Mouse (Mus musculus) heart, adult 10 weeks (tissue): ENCODE data around the gene Ncbp3. TPM values are rescaled to one million over a fixed set of nuclear protein-coding genes. Genes with fewer than 3 reads are reported as not detected.

Experiments used
- polyA plus RNA-seq: library from polyadenylated mRNA; stranded (reverse); fragments of 350-450 nt; fragmentation: Illumina TruSeq; extraction: RNeasy Lipid Tissue Mini Kit (QIAGEN cat#74804); gene quantifications from one replicate; pipeline ENCODE4 v1.2.3, GENCODE M21; 2014; ENCODE audit warnings: low read depth, low replicate concordance

Gene Ncbp3
- 4.4 TPM for polyA plus RNA-seq

DNA sequence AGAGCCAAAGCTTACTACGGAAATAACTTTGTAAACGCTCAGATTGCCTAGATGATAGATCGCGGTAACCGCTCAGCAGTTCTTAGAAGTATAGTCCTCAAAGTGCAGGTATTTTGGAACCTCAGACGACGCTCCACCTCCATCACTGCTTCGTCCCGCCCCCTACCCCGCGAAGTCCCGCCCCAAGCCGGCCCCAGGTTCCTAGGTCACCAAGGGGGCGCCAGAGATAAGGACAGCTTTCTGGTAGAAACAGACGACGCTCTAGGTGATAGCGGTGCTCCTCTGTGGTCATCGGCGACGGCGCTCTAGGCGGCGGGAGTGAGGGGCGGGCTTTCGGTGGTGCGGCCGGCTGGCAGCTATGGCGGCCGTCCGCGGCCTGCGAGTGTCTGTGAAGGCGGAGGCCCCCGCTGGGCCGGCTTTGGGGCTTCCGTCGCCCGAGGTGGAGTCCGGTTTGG lies at the start of gene Ncbp3:
Gene Ncbp3 (plus strand): TSS at position 242 of the 455 bp plus-strand sequence.

DNA sequence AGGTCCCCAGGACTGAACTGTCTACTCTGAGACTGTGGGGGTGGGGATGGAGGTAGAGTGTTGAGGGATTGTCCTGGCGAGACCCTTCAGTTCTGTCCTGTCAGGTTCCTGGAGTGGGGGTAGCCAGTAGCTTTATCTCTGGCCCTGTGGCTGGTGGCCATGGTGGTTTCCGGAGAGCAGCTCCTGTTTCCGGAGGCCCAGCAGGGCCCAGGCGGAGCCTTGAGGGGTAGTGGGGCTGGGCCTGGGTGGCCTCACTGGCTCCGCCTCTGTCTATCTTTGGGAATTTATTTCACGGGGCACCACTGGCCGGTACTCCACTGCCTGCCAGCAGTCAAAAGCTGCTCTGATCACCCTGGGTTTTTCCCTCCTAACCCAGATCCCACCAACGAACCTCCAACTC lies 48.8 kb upstream of the Ncbp3 start, which contains the start of gene P2rx1:
Gene P2rx1 (plus strand): TSS at position 333 of the 400 bp plus-strand sequence.

DNA sequence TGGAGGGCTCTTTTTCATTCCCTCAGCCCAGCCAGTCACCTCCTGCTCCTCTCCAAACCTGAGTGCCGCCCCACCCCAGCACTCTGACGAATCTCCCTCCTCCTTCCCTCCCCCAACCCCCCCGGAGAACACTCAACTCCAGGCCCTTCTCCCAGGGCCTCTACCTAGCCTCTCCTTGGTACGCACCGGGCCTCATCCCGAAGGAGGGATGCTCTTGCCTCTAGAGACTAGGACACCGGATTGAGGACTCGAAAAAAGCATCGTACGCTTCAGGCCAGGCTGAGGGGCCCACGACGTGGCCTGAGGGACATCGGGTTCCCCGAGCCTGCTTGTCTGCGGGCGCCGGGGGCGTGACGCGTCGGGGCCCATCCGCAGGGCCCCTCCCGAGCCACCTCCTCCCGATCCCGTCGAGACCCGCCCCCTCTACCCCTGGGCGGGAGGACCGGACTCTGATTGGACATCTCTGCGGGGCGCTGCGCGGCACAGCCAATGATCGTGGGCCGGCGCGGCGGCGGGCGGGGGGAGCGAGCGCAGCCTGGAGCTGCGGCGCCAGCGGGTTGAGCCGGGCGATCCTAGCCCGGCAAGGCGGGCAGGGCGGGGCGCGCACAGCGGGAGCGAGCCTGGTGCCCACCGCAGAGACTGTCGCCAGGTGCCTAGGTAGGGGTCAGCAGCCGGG lies 29.0 kb upstream of the Ncbp3 start, which contains the start of gene Camkk1:
Gene Camkk1 (plus strand): TSS at position 538 of the 676 bp plus-strand sequence.

DNA sequence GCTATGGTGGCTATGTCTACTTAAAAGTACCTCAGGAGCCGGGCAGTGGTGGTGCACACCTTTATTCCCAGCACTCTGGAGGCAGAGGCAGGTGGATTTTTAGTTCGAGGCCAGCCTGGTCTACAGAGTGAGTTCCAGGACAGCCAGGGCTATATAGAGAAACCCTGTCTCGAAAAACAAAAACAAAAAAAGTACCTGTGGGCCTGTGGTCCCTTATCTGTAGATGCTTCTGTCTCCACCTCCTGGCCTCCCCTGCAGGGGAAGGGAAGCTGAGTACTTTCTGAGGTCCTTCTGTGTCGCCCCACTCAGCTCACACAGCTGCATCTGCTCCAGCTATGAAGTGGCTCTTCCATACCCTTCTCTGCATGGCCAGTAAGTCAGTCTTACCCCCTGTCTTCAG lies 42.7 kb downstream of the Ncbp3 start, which contains the start of gene Itgae:
Gene Itgae (plus strand): TSS at position 301 of the 400 bp plus-strand sequence.

DNA sequence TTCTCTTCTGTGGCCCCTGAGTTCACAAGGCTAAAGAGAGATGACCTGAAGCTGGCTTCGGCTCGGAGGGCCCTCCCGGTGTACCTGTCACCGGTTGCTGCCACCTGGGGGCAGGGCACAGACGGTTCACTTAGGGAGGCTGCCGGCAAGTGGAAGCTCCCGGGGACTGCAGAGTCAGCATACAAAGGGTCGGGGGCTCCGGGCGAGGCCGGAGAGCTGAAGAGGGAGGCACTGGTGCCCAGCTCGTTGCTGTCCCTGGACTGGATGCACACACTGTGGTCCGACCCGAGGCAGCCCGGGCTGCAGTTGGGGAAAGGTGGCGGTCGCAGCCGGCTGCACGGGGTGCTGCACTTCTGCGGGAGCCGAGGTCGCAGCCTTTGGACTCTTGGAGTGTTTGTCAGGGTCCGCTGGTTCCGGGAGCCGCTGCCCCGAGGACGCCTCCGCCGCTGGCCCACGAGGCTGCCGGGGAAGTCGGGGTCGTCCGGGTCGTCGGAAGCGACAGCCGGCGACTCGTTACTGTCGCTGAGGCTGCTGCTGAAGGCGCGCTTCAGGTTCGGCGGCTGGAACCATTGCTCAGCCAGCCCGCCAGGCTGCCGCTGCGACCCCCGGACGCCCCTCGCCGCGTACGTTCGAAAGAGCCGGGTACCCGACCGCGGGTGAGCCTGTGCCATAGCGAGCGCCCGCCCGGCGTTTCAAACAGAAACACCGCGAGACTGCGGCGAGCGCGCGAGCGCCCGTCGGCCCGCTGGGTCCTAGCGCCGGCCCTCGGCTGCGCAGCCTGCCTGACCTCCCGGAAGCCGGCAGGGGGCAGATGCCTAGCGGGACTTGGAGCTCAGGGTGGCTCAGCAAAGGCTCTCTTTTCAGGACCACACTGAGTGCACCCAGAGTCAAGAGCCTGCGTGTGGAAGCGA lies 90.3 kb downstream of the Ncbp3 start, which contains the start of gene Haspin:
Gene Haspin (minus strand): TSS at position 704 of the 911 bp plus-strand sequence.

Other genes with a start within 250 kb of the Ncbp3 start
- gene Atp2a3, start 86.6 kb upstream of the Ncbp3 start, polyA plus RNA-seq: 9.7 TPM
- gene P2rx1, start 48.7 kb upstream of the Ncbp3 start, polyA plus RNA-seq: 0.26 TPM
- 1.5 TPM for gene Camkk1, start 28.8 kb upstream of the Ncbp3 start, polyA plus RNA-seq
- gene Itgae, start 42.8 kb downstream of the Ncbp3 start, polyA plus RNA-seq: not detected
- gene Haspin, start 90.5 kb downstream of the Ncbp3 start, polyA plus RNA-seq: 0.16 TPM
- gene P2rx5, start 112.6 kb downstream of the Ncbp3 start, polyA plus RNA-seq: 15.8 TPM
- gene Emc6, start 129.3 kb downstream of the Ncbp3 start, polyA plus RNA-seq: 60.5 TPM
- 50.8 TPM for gene Tax1bp3, start 129.3 kb downstream of the Ncbp3 start, polyA plus RNA-seq
- 10.9 TPM for gene Ctns, start 151.3 kb downstream of the Ncbp3 start, polyA plus RNA-seq
- gene Shpk, start 151.7 kb downstream of the Ncbp3 start, polyA plus RNA-seq: 1.7 TPM
- 0.37 TPM for gene Trpv1, start 186.5 kb downstream of the Ncbp3 start, polyA plus RNA-seq
- gene Trpv3, start 219.6 kb downstream of the Ncbp3 start, polyA plus RNA-seq: 0.13 TPM